Mouse (Mus musculus): Measurements from ENCODE around the gene Lhcgr. TPM values are rescaled to one million over a fixed set of nuclear protein-coding genes. Genes with fewer than 3 reads are reported as not detected.
A peak's percentile ranks its signal among the peaks of the same experiment; 100 is the strongest.
"Not testable (repeated sequence)": the region's sequence is repeated elsewhere in the genome, so short reads cannot be mapped to it uniquely, and the experiment has no call there.

The Lhcgr gene
- total RNA-seq (2021) = under 1 TPM in 1 of 2 experiments, not detected in 1; 0.18 TPM
- long read RNA-seq, experiment 1 = 0 reads
- long read RNA-seq, experiment 2 = 0 reads

GRCm38 (mm10) chr17:88791440-88792152, at the start of gene Lhcgr:
Gene Lhcgr (minus strand): TSS chr17:88791990.
- peak; percentile 37 for DNase-seq

DNA sequence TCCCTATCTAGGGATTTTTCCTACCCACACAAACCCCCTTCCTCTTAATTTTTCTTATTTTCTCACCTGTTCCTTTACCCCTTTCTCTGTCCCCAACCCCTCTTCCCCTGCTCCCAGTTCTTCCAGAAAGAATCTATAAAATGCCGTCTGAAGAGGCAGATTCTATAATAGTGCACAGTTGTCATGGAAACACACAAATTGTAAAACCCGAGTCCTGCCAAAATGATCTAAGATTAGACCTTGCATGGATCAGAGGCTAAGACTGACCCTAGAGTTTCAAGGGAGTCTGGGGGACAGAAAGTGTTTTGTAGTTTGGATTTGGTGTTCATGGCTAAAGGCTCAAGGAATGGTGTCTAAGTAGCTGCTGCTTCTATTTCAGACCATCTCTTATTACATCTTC, 25.8 kb upstream of the Lhcgr start:
- no peak for DNase-seq

- not testable (repeated sequence) for DNase-seq
These were observed 21.2 kb upstream of the Lhcgr start for GRCm38 (mm10) chr17:88812943-88813342.

GRCm38 (mm10) chr17:88810807-88811206, 19.0 kb upstream of the Lhcgr start:
- DNase-seq = no peak

- DNase-seq = no peak
These were observed 14.6 kb upstream of the Lhcgr start for GRCm38 (mm10) chr17:88806421-88806820.

DNA sequence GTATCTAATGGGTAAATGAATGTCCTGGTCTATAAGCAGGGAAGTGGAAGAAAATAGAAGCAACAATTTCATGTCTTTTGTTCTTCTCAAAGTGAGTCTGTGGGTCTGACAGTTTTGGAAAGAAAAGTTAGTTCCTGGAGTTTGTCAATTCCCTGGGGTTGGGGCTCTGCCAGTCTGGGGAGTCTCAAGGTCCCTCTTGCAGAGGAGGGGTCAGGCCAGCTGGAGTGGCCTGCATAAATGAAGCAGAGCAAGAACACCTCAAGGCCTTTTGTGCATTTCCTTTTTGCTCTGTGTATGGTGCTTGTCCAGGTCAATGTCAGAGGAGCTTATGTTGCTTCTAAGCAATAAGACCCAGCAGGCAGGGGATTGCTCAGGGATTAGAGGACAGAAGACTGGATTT, 11.7 kb upstream of the Lhcgr start:
- DNase-seq = peak; percentile 71

- DNase-seq = no peak
These were observed 1.1 kb downstream of the Lhcgr start for GRCm38 (mm10) chr17:88790680-88791079.

GRCm38 (mm10) chr17:88788392-88788791, 3.4 kb downstream of the Lhcgr start:
- DNase-seq = no peak

DNA sequence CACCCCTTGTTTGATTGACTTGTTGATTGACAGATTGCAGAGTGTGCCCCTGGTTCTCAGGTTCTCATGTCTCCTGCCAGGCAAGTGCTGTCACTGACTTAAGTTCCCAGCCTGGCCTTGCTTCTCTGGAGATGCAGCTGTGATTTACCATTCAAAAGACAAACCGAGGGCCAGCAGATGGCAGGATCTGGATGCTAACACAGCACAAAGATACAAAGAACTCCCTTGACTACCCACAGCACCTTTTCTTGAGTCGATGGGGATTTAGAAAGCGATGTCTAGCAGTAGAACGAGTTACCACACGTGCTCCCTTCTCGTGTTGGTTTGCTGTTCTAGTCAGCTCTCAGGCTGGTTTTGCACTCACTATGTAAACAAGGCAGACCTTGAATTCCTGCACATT, 4.9 kb downstream of the Lhcgr start:
- DNase-seq = no peak

DNA sequence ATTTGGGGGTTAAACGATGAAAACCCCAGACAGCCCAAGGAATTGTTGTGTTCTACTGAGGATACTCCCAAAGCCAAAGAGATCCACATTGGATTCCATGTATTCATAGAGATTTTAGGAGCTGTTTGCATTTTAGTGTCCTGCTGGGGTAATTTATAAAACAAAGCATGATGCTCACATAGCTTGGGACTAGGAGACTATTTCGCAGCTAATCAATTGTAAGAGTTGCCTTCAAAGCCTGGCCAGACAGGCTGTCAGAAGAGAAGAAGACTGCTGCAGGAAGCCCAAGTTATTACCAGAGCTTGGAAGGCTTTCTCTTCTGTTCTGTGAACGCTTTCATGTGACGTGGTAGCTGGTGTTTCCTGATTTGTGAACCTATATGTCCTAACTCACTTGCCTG, 5.4 kb downstream of the Lhcgr start:
- DNase-seq = no peak

DNA sequence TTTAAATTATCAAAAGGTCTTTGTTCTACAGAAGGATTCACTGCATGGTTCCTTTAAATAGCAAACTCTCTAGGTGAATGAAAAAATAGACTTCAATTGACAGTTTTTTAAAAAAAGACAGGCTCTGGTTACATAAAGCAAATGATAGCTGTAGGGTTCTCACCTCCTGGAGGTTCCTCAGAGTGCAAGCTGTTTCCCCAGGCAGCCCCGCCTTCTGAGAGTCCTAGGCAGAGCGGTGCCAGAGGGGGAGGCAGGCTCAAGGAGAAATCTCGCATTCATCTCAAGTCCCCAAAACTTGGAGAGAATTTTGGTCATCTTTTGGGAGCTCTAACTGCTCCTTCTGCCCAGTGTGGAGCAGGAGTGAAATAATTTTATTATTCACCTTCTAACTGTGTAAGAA, 12.6 kb downstream of the Lhcgr start:
- DNase-seq = no peak

GRCm38 (mm10) chr17:88774103-88774526, 17.7 kb downstream of the Lhcgr start:
- no peak for DNase-seq

DNA sequence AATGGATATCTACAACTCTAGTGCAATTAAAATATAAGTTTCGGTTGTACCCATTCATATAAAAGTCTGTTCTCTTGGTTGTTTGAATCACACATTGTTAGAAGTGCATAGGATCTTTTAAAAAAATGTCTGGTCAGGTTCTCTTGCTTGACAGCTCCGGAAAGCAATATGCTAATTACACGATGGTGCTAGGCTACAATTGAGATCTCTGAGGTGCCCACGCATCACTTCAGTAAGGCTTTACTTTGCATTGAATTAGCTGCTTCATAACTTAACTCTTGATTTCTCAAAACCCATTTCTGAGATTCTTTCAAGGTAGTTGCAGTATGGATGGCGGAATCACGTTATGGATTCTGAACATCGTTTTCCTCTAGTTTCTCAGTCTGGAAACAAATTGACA, 21.7 kb downstream of the Lhcgr start:
- no peak for DNase-seq

- DNase-seq = no peak
These were observed 22.4 kb downstream of the Lhcgr start for GRCm38 (mm10) chr17:88769283-88769859.

- DNase-seq = no peak
These were observed 24.9 kb downstream of the Lhcgr start for GRCm38 (mm10) chr17:88766857-88767256.

DNA sequence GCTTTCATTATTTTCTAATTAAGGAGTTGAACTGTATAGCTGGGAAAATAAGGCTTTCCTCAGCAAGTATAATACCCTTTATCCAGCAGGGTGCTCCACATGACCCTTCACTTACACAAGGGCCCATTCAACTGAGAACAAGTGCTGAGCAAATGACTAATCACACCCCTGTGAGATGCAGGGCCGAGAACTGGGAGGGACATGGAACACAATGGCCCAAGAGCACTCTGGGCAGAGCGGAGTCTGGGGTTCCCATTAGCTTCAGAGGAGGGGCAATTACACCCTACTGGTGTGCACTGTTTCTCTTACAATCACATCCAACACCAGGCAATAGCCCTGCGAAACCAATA, 27.7 kb downstream of the Lhcgr start:
- DNase-seq = no peak

GRCm38 (mm10) chr17:88763396-88764135, 28.2 kb downstream of the Lhcgr start:
- no peak for DNase-seq

- no peak for DNase-seq
These were observed 33.8 kb downstream of the Lhcgr start for GRCm38 (mm10) chr17:88758003-88758437.

- DNase-seq = no peak
These were observed 36.0 kb downstream of the Lhcgr start for GRCm38 (mm10) chr17:88755776-88756175.

GRCm38 (mm10) chr17:88753472-88753857, 38.3 kb downstream of the Lhcgr start:
- DNase-seq = no peak

DNA sequence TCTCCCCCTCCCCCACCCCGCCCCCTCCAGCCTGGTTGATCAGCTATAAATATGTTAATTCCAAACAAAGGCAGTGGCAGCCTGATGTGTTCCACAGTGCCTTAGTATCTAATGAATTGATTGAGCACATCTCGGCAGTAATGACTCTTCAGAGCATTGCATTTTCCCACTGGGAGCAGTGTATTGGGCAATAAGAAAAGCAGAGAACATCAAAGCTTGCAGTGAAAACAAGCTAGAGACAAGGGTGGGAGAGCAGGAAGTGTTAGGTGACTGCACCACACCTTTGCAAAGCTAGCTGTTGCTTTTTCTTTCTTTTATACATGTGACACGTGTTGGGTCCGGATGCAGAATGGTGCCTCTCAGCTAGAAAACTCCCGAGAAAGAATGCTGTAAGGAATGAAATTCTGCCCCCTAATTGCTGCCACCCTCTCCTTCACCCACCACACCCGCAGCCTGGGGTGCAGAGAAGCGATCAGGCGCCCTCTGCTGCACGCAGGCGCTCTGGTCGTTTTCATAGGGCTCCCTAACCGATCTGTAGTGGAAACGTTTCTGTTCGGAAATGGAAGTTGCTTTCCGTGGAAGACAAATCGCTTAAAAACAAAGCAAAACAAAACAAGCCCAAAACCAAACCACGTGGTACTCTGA, 38.8 kb downstream of the Lhcgr start:
- peak; percentile 51 for DNase-seq

DNA sequence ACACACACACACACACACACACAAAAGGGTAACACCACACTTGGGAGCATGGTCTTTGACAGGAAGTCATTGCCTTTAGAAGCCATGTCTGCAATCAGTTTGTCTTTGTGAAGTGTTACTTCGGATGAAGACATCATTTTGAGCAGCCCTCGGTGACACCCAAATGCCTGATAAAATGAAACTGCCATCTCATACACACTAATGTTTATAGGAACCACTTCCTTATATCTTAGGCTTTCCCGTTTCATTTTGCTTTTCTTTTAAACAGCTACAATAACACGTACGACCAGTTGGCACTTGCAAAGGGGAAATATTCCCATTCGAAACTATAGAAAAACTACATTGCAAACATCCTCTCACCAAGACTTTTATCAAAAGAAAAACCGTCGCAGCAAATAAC, 42.1 kb downstream of the Lhcgr start:
- no peak for DNase-seq

DNA sequence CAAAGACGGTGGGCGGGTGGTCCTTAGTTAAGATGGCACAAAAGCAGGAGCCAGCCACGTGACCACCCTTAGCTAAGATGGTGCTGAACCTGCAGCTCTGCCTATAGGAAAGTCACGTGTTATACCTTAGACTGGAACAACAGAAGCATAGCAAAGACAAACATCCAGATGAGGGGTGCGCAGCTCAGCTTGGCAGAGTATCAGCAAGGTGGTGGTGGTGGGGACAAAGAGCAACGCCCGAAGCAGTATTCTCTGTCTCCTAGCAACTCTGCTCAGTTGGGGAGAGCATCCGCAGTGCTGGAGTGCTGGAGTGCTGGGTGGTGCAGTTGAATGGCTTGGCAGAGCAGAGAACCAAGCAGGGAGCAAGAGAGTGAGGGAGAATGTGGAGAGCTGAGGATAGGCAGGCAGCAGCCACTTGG, 85.5 kb downstream of the Lhcgr start:
- DNase-seq = no peak

Data from adrenal gland, postnatal 10 days (tissue).